Mouse (Mus musculus) midbrain, postnatal 0 days (tissue): ENCODE measurements around the gene Ube4b. TPM values are rescaled to one million over a fixed set of nuclear protein-coding genes. Genes with fewer than 3 reads are reported as not detected.

Experiments used
- ATAC-seq: fragments of 200-750 bp; cut with Nextera tagmentation; 2 replicates; pipeline ENCODE4 v1.8.0; 2017; ENCODE audit warnings: moderate number of reproducible peaks, mild to moderate bottlenecking, moderate TSS enrichment, moderate library complexity; ENCODE audit not compliant: low FRiP score
- DNase-seq: peaks from one replicate; pipeline ENCODE4 v3.0.0-alpha.2; 2015; ENCODE audit warnings: low spot score
- H3K27ac ChIP-seq: fragments of 300-500 bp; sonication (generic); 2 replicates; pipeline ENCODE4 v1.5.1; 2014; ENCODE audit warnings: low read depth, mild to moderate bottlenecking, low read length, mixed read lengths
- H3K27me3 ChIP-seq: fragments of 300-500 bp; sonication (generic); 2 replicates; pipeline ENCODE4 v1.6.1; 2014; ENCODE audit warnings: low read length, control low read depth, mixed read lengths; ENCODE audit not compliant: insufficient read depth
- H3K36me3 ChIP-seq: fragments of 300-500 bp; sonication (generic); 2 replicates; pipeline ENCODE4 v1.6.1; 2014; ENCODE audit warnings: low read length, control low read depth, mixed read lengths; ENCODE audit not compliant: insufficient read depth
- H3K4me1 ChIP-seq: fragments of 300-500 bp; sonication (generic); 2 replicates; pipeline ENCODE4 v1.6.1; 2014; ENCODE audit warnings: mild to moderate bottlenecking, control low read depth, antibody characterized with exemption, low read length, mixed read lengths; ENCODE audit not compliant: insufficient read depth
- H3K4me2 ChIP-seq: fragments of 300-500 bp; sonication (generic); 2 replicates; pipeline ENCODE4 v1.6.1; 2014; ENCODE audit warnings: low read depth, mild to moderate bottlenecking, low read length, mixed read lengths; ENCODE audit not compliant: poor library complexity, severe bottlenecking
- H3K4me3 ChIP-seq: fragments of 300-500 bp; sonication (generic); 2 replicates; pipeline ENCODE4 v1.5.1; 2014; ENCODE audit warnings: low read depth, mild to moderate bottlenecking, low read length, moderate library complexity
- H3K9ac ChIP-seq: fragments of 300-500 bp; sonication (generic); replicated peaks from 2 replicates; pipeline ENCODE4 v1.6.1; 2014; ENCODE audit warnings: mild to moderate bottlenecking, low read length, moderate library complexity, mixed read lengths; ENCODE audit not compliant: poor library complexity, severe bottlenecking
- H3K9me3 ChIP-seq: fragments of 300-500 bp; sonication (generic); 2 replicates; pipeline ENCODE4 v1.6.1; 2016; ENCODE audit warnings: low read length, control low read depth
- CTCF ChIP-seq: IDR thresholded peaks from 2 replicates; pipeline ENCODE4 v1.5.1; 2016; ENCODE audit warnings: antibody characterized with exemption, mild to moderate bottlenecking
- WGBS: fragments of 180-500 bp; shearing (Covaris S2); extraction: QIAGEN DNeasy Blood & Tissue Kit; methylation state at CpG from one replicate; pipeline ENCODE4 v1.1.7; 2014; 5-methylcytosine and 5-hydroxymethylcytosine counted together
- polyA plus RNA-seq: library from polyadenylated mRNA; unstranded; fragments of >200 nt; fragmentation: Nextera tagmentation; extraction: Ambion mirVana; gene quantifications from 2 replicates; pipeline ENCODE4 v1.2.1, GENCODE M21; 2015
- total RNA-seq: library from RNA; depleted of rRNA; stranded (reverse); fragments of >200 nt; gene quantifications from 2 replicates; pipeline ENCODE4 v1.2.3, GENCODE M21; 2014

Gene Ube4b
- total and polyA plus RNA-seq, 2 experiments from 2014 or later: 51.9 to 94.4 TPM

- H3K4me1 ChIP-seq: peaks cover 28% of the 10 kb centered on the region
- WGBS: 58% methylated on average over 5 of the region's 5 CpGs
- H3K9ac ChIP-seq: no peak overlapping the region
- no peak overlapping the region for H3K27ac ChIP-seq
- H3K4me3 ChIP-seq: 0 out of 2 replicates have a peak overlapping the region, but pooled peaks have one; percentile 17
- 0 out of 2 replicates have a peak overlapping the region, but pooled peaks have one; percentile 12 for H3K4me2 ChIP-seq
- ATAC-seq: no peak
- no peak for TF ChIP-seq CTCF
- no peaks in the 10 kb centered on the region for H3K36me3 ChIP-seq
- DNase-seq: no peak
- H3K9me3 ChIP-seq: no peaks in the 10 kb centered on the region
- no peaks in the 10 kb centered on the region for H3K27me3 ChIP-seq
Measured at GRCm38 (mm10) chr4:149302751-149303150, 123.8 kb downstream of the Ube4b start.

GRCm38 (mm10) chr4:149302136-149302535 lies 124.4 kb downstream of the Ube4b start:
- 0 out of 2 replicates have a peak overlapping the region, but pooled peaks have one; percentile 16 for H3K4me2 ChIP-seq
- ATAC-seq (no peak), DNase-seq (no peak)
- no peaks in the 10 kb centered on the region for H3K36me3 ChIP-seq
- H3K27ac ChIP-seq: no peak overlapping the region
- H3K27me3 ChIP-seq: no peaks in the 10 kb centered on the region
- WGBS: 43% methylated on average over 3 of the region's 3 CpGs
- H3K9me3 ChIP-seq: no peaks in the 10 kb centered on the region
- H3K9ac ChIP-seq: no peak overlapping the region
- no peak overlapping the region for H3K4me3 ChIP-seq
- TF ChIP-seq CTCF: no peak
- H3K4me1 ChIP-seq: peaks cover 28% of the 10 kb centered on the region

- Histone ChIP-seq H3K4me2 (no peak overlapping the region), H3K9ac (no peak overlapping the region), H3K4me1 (peaks cover 5% of the 10 kb centered on the region; the same call in 1 of the 2 replicates), H3K27me3 (no peaks in the 10 kb centered on the region), H3K36me3 (no peaks in the 10 kb centered on the region), H3K9me3 (no peaks in the 10 kb centered on the region), H3K4me3 (no peak overlapping the region), H3K27ac (no peak overlapping the region)
- no peak for ATAC-seq
- no peak for DNase-seq
- no peak for TF ChIP-seq CTCF
- 81% methylated on average over 2 of the region's 2 CpGs for WGBS
Measured at GRCm38 (mm10) chr4:149296501-149296900, 130.0 kb downstream of the Ube4b start.

DNA sequence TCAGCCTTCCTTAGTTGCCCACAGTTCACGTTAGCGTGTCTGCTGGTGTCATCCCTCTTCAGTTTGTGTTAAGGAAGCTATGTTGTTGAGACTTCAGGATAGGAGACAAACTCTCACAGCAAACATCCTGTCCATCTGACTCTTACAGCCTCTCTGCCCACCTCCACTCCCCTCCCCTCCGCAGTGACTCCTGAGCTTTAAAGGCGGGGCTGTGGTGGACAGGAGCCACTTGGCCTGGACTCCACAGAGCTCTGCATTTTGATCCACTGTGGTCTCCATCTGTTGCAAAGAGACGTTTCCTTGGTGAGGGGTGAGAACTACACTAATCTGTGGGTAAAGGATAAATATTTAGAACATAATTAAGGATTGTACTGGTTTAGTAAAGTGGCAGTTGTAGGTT lies 133.6 kb downstream of the Ube4b start:
- ATAC-seq (no peak), DNase-seq (no peak)
- H3K27me3 ChIP-seq: no peaks in the 10 kb centered on the region
- no peak overlapping the region for H3K4me3 ChIP-seq
- 76% methylated on average over 5 of the region's 5 CpGs for WGBS
- no peak overlapping the region for H3K4me2 ChIP-seq
- TF ChIP-seq CTCF: no peak
- peaks cover 3% of the 10 kb centered on the region; the same call in 1 of the 2 replicates for H3K4me1 ChIP-seq
- no peaks in the 10 kb centered on the region for H3K9me3 ChIP-seq
- H3K9ac ChIP-seq: no peak overlapping the region
- peaks cover 11% of the 10 kb centered on the region; the same call in 1 of the 2 replicates for H3K36me3 ChIP-seq
- H3K27ac ChIP-seq: no peak overlapping the region

DNA sequence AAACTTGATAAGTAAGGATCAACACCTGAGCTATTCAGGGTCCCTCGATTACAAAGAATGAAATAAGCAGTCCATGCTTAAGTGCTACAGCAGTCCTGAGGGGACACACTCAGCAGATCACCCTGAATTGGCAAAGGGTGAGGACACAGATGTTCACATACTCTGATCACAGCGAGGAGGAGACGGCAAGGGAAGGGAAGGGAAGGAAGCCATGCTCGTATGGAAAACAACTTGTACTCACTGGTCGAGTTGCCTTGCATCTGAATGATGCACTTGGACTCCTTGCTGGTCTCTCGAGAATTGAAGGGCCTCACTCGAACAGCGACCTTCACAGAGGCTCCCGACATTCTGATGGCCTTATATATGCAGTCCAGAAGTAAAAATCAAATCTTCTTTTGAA lies 135.5 kb downstream of the Ube4b start:
- WGBS: 79% methylated on average over 9 of the region's 9 CpGs
- H3K36me3 ChIP-seq: peaks cover 11% of the 10 kb centered on the region; the same call in 1 of the 2 replicates
- TF ChIP-seq CTCF: no peak
- no peaks in the 10 kb centered on the region for H3K27me3 ChIP-seq
- peaks cover 3% of the 10 kb centered on the region; the same call in 1 of the 2 replicates for H3K4me1 ChIP-seq
- no peaks in the 10 kb centered on the region for H3K9me3 ChIP-seq
- DNase-seq: no peak
- no peak overlapping the region for H3K4me3 ChIP-seq
- H3K4me2 ChIP-seq: no peak overlapping the region
- no peak overlapping the region for H3K9ac ChIP-seq
- ATAC-seq: no peak
- H3K27ac ChIP-seq: no peak overlapping the region

DNA sequence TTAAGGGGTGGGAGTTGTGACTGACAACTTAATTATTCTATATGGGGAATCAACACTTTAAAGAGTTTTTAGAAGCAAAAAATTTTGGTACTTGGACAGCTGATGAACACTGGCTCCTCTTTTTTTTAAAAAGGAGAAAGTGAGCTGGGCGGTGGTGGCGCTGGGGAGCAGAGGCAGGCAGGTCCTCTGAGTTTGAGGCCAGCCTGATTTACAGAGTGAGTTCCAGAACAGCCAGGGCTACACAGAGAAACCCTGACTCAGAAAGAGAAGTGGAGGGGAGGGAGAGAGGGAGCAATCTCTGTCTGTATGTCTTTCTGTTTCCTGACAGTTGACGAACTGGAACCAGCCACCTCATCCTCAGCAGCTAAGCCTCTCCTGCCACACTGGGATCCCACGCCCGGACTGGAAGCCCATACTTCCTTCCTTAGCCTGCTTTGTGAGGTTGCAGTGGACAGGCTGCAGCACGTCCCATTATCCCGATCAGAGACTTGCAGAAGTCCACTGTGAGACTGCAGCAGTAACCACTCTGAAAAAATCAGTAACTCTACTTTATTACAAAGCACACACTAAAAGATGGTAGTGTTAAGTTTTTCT lies 136.3 kb downstream of the Ube4b start:
- no peak for DNase-seq
- no peak for ATAC-seq

More for the DNA sequence above, 136.3 kb downstream of the Ube4b start:
- H3K9ac ChIP-seq: no peak overlapping the region
- no peak overlapping the region for H3K4me3 ChIP-seq
- no peak overlapping the region for H3K27ac ChIP-seq
- no peak for TF ChIP-seq CTCF
- peaks cover 3% of the 10 kb centered on the region; the same call in 1 of the 2 replicates for H3K4me1 ChIP-seq
- 86% methylated on average over 7 of the region's 7 CpGs for WGBS
- peaks cover 11% of the 10 kb centered on the region; the same call in 1 of the 2 replicates for H3K36me3 ChIP-seq
- no peak overlapping the region for H3K4me2 ChIP-seq
- no peaks in the 10 kb centered on the region for H3K27me3 ChIP-seq
- H3K9me3 ChIP-seq: no peaks in the 10 kb centered on the region
